Mouse (Mus musculus) thymus, postnatal 10 days (tissue): ENCODE data around the gene D5Ertd579e.

Source experiments
- DNase-seq, 2 experiments: peaks; one replicate each; pipeline ENCODE4 v3.0.0; 2021; ENCODE audit warnings: low spot score in 2 of 2

Gene D5Ertd579e

GRCm38 (mm10) chr5:36720219-36720618 is 24.4 kb upstream of the D5Ertd579e start:
- no peak for DNase-seq

GRCm38 (mm10) chr5:36719601-36720000 is 23.8 kb upstream of the D5Ertd579e start:
- DNase-seq = no peak

DNA sequence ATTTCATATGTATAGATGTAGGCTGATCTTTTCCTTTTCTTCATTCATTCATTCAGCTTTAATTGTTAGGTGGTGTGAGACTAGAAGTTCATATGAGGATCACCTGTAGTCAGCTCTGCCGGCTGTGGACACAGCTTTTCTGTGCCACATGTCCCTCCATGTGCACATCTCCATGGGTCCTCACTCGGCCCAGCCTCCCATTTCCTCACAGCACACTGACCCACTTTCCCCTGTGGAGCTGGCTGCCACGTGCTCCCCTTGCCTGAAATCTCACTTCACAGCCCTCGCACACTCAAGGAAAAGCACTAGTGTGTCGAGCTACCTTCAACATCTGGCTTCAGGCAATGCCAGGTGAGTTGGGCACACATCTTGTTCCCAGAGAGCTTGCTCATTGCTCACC is 23.3 kb upstream of the D5Ertd579e start:
- no peak for DNase-seq

- no peak for DNase-seq
Observed at GRCm38 (mm10) chr5:36717889-36718288, 22.1 kb upstream of the D5Ertd579e start.

GRCm38 (mm10) chr5:36716816-36717215 is 21.0 kb upstream of the D5Ertd579e start:
- DNase-seq = no peak

DNA sequence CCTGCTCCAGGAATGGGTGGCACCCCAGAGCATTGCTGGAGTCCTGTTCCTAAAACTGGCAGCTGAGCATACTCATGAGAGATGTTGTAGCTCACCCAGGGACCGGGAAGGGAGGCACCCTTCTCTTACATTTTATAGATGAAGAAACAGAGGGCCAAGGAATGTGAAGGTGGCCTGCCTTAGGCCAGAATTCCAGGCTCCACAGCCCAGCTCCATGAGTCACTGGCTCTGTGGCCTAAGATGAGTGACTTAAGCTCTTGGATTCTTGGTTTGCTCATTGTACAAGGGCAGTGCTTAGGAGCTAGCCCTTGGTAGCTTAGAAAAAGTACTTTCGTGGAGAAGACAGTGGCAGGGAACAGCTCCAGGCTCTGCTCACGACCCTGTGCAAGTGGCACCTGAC is 19.0 kb upstream of the D5Ertd579e start:
- no peak for DNase-seq

- no peak for DNase-seq
Observed at GRCm38 (mm10) chr5:36713693-36714092, 17.9 kb upstream of the D5Ertd579e start.

- DNase-seq = peak; percentile 63 to 68
Observed at GRCm38 (mm10) chr5:36712553-36713534, 17.0 kb upstream of the D5Ertd579e start.

- no peak for DNase-seq
Observed at GRCm38 (mm10) chr5:36711863-36712262, 16.0 kb upstream of the D5Ertd579e start.

- no peak for DNase-seq
Observed at GRCm38 (mm10) chr5:36705792-36706191, 10.0 kb upstream of the D5Ertd579e start.

DNA sequence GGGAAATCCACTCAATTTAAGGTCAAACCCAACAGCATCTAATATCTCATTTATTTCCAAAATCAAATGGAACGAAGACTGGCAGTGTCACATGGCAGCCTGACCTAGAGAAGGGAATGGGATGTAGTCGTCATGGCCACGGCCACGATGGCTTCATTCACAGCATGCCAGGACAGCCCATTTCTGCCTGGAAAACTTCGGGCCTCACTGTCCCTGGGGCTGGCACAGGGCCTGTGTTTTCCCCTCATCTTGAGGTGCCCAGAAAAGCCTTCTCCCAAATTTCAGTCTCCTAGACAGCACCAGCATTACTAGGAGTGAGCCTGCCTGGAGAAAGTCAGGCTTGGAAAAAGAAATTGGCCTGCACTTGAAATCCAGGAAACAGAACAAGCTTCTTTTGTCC is 9.6 kb upstream of the D5Ertd579e start:
- DNase-seq = no peak

GRCm38 (mm10) chr5:36704684-36705083 is 8.9 kb upstream of the D5Ertd579e start:
- DNase-seq = no peak

- no peak for DNase-seq
Observed at GRCm38 (mm10) chr5:36700939-36701620, 5.3 kb upstream of the D5Ertd579e start.

DNA sequence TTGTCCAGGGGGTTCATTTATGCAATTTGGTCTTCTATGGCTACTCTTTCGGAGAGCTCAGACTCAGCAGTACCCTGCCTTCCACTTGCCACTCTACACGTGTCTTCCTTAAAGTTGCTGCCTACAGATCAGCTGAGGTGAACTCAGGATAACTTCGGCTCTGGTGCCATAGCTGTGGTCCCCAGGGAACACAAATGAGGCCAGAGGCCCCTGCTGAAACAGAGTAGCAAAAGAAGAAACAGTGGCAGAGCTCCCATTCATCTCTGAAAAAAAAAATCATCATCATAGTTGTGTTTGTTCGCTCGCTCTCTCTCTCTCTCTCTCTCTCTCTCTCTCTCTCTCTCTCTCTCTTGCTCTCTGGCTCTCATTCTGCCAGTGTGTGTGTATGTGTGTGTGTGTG is 2.9 kb upstream of the D5Ertd579e start:
- no peak for DNase-seq

DNA sequence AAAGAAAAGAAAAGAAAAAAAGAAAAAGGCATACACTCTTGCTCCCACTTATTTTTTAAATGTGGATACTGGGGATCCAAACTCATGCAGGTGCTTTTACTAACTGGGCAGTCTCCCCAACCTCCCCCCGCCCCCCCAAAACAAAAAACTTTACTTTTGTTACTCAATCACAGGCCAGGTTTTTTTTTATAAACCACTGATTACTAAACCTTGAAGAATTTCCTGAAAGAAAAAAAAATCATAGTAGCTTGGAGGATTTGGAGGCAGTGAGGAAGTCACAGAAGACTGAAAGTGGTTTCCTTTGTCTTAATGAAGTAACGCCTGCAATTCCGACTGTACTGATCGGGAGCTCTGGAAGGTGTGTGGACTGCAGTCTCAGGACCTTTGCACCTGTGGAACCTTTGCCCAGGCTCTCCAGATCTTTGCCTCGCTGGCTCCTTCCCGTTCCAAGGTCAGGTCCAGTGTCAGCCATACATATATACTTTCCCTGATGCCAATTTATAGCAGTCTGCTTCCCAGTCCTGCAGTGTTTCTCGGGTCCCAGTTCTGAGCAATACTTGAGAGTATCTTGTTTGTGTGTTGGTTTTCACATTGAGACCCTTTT is 2.3 kb upstream of the D5Ertd579e start:
- no peak for DNase-seq

DNA sequence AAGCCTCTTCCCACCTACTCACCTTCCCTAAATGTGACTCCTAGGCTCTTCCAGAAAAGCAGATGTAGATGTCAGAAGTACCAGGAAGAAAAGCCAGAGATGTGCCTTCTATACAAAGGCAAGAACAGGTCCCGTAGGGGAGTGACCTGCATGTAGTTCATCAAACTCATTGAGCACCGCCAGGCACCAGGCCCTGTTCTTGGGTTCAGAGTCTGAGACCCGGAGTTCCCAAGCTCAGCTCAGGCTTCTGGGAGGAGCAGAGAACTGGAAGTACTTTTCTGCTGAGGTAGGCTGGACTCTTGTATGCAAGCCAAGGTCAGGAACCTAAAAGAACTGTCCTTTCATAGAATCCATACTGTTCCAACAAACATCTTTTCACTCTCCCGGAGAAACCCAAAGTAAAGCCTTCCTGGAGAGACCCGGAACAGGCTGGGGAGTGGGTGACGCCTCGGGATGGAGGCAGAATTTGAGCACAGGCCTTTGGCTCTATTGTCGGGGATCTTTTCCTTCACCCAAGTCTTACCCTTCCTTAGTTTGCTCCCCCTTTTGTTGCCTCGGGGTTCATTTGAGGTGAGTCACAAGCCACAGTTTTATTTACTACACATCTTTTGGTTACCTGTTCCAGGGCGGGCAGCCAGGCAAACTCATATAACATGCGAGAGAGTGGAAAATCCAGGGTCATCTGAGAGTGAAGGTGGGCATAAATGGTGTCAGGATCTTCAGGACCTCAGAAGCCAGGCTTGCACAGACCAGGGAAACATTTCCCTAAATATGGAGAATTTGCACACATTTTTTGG is 878 bp upstream of the D5Ertd579e start:
- DNase-seq = no peak

DNA sequence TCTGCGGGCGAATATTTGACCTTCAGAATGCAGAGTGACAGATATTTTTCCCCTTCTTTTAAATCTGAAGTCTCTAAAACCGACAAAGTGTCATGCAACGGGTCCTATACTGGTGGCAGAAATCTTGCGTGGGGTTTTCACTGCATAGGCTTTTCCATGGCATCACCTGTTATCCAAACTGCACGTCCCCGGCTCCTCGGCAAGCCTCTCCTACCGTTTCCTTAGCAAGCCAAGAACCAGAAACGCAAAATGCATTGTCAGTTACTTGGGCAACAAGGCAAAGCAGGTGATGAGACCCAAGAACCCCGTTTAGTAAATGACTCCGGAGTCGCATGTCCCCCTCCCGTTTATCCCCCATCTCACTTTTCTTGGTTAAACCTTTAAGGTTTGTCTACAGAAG is 819 bp downstream of the D5Ertd579e start:
- DNase-seq = peak; percentile 12

DNA sequence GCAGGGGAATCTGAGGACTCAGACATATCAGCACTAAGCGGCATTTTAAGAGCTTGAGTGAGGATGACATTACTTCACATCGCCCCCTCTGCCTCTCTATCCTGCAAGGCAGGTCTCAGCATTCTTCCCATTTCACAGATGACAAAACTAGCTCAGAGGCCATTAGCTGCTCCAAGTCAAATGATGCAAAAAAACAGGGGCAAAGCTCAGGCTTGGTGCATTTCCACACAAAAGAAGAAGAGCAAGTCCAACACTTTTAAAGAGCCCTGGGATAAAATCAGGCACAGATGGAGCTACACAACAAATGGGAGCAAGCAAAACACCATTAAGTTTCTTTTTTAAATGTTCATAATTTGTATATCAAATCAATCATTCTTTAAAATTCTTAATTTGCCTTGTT is 2.2 kb downstream of the D5Ertd579e start:
- DNase-seq = no peak

GRCm38 (mm10) chr5:36691423-36691822 is 4.4 kb downstream of the D5Ertd579e start:
- DNase-seq = no peak

DNA sequence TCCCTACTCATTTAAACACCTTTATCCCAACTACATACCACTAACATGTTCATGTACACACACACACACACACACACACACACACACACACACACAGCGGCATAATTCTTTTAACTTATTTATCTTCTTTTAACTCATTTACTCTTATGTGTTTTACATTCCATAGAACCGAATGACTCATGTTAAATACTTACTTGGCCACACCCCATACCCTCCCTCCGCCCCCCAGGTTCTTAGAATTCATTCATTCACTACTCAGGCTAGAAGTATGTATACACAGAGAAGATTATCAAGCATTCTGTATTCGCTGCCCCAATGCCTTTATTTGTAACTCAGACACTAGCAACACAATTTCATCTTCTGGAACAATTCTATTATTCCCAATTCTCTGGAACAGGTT is 10.7 kb downstream of the D5Ertd579e start:
- no peak for DNase-seq

DNA sequence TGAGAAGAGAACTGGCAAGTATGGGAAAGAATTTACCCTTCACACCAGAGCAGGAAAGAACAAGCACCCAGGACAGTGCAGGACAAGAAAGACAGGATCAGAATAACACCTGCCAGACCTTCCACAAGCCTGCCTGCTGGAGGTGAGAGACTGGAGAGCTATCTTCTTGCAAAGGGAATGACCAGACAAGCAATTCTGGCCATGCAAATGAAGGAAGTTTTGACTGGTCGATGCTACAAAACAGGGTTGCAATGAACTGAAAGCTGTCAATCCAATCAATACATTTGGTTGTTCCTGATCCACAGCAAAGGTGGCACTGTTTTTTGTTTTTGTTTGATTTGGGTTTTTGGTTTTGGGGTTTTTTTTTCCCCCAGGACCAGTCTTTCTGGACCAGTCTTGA is 12.2 kb downstream of the D5Ertd579e start:
- DNase-seq = no peak

DNA sequence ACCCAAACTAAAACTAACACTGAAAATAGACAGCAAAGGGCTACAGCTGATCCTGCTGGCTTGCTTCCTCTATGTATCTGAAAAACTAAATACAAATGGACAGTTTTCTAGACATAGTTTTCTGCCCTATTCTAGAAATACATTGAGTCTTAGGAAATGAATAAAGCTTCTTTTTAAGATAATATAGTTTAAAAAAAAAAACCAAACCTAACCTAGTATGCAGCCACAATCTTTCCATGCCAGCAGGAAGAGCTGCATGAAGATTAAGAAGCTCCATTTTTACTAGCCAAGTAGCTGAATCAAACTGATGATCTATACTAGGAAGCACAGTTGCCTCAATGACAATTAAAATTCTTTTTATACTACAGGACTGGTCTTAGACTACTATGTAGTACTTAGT is 14.6 kb downstream of the D5Ertd579e start:
- DNase-seq = no peak
